Mouse (Mus musculus) B cell, adult 2 months (primary cell): ENCODE measurements at regions not wholly inside any gene's neighbourhood (a gene's known extent, or its start where the extent isn't known, plus 50 kb on each side); places are given as distances from the start of the nearest gene placed in this dataset.

Experiments used
- DNase-seq, 2 experiments: peaks; one replicate each; pipeline ENCODE4 v3.0.0; 2022

DNA sequence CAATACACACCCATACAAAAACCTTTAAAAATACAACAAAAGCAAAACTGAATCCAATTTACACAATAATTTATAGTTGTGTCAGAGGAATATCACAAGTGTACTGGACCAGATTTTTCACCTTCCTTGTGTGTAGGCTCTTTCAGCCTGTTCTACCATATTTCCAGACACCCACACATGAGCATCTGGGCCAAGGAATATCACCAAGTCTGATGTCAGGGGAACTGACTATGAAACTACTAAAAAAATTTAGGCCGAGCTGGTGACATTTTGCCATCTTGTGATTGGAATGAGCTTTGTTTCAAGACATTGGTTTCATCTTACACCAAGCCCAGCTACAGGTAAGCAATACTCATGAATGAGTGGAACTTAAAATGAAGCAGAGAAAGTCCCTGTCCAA is 234.9 kb upstream of the Emcn start:
- DNase-seq = no peak

DNA sequence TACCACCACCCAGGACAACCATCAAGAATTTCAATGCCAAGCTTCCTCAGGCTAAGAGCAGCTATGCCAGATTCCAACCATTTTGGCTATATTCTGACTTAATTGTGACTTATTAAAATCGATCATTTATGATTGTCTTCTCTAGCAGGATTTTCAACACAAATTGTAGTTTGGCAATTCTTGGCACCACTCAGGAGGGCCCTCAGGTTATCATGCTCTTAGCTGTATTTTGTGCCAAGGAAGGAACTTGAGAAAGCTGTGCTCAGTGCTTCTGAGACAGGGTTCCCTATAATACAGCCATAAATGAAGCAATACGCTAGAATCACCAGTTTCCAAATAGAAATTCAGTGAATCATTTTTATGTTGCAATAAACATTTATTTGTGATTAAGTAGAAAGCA is 232.7 kb upstream of the Emcn start:
- DNase-seq = no peak

DNA sequence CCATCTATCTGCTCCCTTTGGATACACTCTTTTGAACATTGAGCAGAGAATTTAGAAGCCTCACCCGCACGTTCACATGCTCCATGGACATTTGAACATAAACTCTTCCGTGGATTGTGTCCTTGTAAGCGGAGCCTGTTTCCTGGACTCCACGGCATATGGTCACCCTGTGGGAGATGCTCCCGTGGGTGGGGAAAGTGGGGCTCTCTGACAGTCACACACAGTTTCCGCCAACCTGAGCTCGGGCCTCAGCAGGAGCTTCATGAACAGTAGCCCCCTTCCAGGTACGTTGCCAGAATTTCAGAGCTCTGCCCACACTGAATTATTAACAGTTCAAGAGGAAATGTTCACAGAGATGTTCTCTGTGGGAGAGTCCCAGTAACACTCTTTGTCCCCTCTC is 231.1 kb upstream of the Emcn start:
- DNase-seq = no peak

DNA sequence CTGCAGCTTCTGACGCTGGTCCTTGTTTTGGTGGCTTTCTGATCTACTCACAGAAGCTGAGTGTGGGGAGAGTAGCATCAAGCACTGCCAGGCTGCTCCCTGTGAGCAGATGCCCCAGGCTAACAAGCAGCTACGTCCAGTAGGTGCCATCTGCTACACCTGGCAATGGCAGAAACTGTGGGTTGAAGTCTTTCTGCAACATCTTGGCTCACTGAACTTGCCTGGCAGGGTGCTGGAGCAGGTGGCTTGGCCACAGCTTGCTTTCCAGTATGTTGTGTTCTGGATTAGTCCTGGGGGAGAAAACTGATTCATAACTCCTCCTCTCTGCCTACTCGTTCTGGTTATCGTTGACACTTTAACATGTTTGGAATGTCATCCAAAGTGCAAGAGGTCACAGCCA is 230.4 kb upstream of the Emcn start:
- DNase-seq = no peak

DNA sequence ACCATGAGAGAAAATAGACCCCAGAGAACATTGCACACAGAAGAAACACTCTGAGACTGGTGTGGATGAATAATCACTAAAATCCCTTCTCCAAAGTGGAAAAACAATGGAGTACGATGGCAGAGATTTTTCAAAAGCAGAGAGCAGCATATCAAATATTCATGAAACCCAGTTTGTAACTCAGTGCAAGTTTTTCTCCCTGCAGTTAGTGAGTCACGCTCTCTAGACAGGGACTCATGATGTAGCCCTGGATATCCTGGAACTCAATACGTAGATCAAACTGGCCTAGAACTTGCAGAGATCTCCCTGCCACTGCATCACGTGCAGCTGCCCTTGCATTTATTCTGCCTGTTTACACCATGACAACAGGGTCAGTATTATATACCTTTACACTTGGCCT is 210.9 kb upstream of the Emcn start:
- DNase-seq = no peak

DNA sequence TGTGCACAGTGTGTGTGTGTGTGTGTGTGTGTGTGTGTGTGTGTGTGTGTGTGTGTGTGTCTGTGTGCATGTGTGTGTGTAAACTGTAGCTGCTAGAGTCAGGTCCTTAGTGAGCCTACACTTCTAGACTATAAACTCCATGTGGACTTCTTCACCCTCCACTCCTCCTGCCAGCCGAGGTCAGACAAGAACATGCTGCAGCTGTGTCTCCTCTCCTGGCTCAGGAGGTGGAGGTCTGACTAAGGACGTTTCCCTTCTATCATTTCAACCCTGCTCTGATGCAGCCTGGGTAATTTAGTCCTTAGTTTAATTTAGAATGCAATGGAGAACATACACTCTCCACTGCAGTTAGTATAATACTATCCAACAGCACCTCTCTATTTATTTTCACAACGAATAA is 198.8 kb upstream of the Emcn start:
- no peak for DNase-seq

DNA sequence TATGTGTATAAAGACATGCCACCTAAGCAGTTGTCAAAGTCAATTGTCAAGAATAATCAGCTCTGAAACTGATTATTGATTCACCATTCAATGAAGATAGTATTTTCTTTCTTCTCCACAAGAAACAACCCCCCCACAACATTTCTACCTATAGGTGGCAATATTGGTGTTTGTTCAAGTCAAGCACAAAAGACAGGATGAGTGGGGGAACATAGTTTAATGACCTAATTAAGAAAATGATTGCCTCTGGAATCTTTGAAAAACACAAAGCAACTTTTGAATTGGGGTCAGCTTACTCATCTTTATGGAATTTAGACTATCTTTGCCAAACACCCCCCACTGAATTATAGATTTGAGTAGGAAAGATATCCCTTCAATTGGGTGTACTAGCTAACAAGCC is 194.8 kb upstream of the Emcn start:
- DNase-seq = no peak

DNA sequence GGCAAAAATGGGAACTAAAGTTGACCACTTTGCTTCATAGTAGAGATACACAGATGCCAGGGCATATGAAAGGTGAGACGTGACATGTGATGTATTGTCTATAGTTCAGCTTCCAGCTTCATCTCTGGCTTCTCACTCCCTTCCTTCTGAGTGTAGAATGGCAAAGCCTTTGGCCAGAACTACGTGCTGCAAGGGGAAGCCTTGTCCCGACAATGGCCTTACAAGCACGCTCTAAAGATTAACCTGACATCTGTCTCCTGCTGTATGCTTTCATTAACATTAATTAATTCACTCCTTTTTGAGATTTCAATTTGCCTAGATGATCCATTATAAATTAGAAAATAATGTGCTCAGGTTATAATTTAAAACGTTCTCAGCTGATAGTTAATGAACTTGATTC is 193.5 kb upstream of the Emcn start:
- no peak for DNase-seq

DNA sequence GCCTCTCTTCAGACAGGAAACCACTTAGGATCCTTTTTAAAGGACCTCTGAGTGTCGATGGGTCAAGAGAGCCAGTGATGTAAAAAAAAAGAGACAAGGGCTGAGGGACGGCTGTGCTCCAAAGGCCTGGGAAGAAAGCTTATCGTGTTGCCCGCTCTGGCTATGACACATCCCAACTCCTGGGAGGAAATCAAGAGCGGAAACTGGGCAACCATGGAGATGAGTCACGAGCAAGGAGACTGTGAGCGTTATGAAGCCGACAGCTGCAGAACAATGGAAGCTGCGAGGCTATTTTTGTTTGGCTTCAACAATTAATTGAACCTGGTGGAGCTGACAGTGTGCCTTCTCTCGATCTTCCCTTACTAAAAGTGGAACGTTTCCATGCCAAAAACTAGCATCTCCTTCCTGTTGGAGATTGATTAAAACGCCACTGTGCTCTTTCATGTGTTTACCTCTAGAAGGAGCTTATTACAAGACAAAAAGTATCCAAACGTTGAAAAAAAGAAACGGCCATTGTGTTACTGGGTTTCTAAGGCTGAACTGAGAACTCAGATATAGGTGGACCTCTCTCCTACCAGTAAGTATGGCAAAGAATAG is 190.4 kb upstream of the Emcn start:
- DNase-seq = no peak

DNA sequence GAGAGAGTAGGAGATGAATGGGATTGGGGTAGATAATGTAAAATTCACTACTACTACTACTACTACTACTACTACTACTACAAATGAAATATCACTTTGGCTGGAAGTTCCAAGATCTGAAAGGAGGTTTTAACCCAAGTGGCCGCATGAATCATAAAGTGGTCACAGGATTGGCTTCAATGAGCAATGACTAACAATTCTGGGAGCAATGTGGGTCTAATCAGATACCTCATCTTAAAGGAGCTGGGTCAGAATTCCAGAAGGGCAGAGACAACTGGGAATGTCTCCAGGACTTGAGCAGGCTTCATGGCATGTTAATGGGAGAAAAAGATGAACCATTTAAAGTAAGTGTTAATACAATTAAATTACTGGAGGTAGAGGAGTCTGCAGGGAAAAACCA is 189.4 kb upstream of the Emcn start:
- DNase-seq = no peak

DNA sequence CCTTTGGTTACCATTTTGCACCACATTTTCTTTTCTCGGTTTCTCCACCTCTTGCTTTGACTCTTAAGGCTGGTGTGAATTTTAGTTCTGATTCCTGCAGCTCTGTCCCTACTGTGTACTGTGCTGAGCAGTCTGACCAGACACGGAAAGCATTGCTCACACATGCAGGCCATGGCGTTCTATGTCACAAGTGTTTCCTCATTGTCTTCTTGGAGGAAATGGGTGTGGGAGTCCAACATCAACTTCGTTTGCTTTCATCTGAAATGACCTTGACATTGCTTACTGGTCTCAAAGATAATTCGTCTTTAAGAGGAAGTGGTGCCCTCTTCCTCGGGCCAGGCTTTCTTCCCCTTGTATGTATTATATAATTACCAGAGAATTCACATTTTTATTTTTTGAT is 187.6 kb upstream of the Emcn start:
- DNase-seq = no peak

DNA sequence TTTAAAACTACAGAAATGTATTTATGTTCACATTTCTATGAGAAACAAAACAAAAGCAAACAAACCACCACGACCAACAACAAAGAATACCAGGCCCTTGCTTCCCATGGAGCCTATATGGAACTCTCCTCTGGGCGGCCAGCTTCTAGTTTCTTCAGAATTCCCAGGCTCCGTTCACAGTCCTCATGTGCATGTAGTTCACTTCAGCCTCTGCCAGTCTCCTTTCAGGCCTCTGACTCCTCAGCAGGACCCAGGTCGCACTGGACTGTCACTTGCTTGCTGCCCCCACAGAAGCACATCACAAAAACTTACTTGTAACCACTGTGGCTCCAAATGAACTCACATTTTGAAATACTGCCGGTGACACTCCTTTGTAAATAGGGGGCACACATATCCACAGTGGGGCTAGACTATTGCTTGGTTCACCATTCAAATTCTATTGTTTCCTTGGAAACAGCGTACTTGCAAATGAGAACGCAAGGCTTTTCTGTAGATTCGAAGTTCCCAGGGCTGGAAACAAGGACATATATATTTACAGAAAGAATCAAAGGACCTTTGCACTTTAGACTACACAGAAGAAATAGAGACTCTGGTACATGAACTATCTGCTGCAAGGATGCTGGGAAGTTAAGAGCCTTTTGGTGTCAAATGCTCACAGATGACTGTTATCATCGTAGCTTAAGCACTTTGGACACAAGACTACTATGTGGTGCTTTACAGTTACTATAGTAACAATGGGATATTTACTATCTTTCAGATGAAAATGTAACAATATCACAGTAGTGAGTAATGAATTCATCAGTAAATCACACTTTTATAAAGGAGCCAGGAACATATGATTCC is 186.4 kb upstream of the Emcn start:
- DNase-seq = no peak

DNA sequence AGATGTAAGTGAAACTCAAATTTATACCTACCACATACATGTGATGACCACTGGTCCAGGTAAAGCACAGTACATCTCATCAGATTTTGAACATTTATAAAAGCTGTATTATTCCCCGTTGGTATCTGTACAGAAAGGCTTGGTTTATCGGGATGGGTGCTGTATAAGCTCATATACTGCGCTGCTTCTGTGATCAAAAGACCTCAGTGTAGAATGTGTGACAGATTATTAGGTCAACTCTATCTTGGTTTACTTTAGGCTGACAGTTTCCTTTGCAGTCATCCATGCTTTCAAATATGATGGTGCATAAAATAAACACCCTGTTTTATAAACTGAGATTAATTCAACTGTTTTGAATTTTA is 185.8 kb upstream of the Emcn start:
- DNase-seq = no peak

DNA sequence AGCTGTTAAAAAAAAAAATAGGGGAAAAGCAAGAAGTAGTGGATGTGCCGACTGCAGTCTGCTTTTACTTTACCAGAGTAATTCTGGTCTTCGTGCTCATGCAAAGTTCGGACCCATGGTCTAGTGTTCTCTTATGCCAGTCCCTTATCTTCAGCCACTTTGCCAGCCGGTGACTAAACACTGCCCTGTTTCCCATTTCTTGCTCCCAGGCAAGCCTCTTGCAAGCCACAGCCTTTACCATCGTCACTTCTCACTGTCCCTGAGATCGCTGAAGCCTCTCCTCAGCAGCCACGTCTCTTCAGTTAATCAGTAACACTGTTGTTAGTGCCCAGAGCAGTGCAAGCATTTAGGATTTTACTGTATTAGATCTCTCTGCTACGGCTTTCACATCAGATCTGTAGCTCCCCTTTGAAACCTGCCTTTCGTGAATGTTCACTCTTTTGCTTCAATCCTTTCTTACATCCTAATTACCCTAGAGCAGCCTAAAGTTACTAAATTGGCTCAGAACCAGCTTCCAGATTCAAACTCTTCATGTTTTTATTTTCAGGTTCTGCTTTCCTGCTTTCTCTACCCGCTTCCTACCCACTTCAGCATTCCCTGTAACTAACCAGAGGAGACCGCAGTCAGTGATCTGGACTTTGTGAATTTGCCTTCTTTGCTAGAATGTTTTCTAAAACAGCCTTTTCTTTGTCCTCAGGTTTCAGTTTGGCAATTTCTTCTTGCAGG is 184.5 kb upstream of the Emcn start:
- DNase-seq = no peak

DNA sequence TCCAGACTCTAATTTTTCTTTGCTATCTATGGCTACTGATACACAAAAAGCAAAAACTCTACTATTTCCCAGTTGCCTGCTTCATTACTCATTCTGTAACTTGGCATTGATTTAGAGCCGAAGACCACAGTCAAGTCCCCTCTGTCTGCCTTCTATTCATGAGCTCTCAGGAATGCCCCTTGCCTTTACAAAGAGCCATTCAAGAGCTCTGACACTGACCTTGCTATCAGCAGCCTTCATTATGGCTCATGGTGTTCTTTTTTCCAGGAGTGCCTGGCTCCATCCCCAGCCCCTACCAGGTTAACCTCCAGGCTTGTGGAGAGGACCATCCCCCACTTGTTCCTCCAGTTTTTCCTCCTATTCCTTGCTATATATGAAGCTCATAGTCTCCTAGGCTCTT is 151.8 kb upstream of the Emcn start:
- DNase-seq = no peak

DNA sequence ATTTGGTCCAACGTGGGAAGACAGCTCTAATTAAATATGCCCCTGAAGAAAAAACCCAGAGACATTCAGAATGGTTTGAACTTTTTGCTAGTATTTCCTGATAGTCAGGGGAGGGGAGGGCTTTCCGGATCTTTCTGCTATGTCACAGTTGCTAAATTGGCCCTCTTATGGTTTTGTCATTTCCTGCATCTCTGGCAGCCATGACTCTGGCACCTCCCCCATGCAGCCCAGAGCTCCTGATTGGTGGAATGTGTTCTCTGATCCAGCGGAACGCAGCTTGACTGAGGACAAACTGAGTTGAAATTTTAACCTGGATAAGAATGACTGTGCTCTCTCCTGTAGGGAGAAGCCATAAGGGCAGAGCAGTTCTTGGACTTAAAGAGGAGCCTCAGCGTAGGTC is 150.4 kb upstream of the Emcn start:
- DNase-seq = no peak

DNA sequence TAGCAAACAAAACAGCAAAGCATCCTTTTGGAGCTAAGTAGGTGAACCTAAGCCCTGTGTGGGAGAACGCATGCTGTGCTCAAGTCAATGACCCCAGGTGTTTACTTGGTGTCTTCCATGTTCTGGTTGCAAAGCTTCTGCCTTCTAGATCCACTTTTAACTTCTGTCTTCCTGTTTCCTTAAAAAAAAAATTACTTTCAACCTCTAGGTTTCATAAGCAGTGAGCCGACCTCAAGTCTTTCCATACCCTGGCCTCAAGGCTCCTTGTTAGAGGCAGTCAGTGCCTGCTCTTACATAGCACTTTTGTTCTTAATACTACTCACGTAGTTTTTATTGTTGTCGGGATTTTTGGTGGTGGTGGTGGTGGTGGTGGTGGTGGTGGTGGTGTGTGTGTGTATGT is 149.9 kb upstream of the Emcn start:
- DNase-seq = no peak

DNA sequence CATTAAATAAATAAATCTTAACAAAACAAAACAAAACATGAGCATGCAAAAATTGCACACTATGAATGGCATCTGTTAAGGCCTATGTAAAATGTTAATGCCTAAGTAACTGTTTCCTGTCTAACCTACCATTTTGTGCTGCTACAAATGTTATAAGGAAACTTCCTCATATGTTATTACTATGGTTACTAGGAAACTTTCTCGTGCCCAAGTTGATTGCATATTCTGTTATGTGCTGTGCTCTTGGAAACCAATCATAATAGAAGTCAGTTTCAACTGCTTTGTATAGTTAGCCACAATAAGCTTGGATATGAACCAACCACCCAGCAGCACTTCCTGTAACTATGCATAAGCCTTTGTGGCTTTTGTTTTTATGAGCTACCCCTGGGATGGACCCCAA is 147.0 kb upstream of the Emcn start:
- DNase-seq = no peak

DNA sequence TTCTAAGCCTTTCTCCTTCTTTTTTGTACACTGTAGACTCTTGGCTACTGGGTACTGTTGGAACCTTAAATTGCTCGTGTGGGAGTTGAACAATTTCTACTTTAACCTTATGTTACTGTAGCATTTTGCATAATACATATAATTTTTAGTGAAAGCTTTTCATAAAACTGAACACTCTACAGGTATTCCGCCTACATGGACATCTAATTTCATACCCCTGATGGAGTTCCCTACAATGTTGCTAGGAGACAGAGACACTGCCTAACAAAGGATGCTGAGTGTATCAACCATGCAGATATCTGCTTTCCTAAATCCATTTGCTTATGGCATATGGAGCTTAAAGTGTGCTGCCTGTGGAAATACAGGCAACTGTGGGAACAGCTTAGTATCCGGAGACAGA is 129.2 kb upstream of the Emcn start:
- no peak for DNase-seq

DNA sequence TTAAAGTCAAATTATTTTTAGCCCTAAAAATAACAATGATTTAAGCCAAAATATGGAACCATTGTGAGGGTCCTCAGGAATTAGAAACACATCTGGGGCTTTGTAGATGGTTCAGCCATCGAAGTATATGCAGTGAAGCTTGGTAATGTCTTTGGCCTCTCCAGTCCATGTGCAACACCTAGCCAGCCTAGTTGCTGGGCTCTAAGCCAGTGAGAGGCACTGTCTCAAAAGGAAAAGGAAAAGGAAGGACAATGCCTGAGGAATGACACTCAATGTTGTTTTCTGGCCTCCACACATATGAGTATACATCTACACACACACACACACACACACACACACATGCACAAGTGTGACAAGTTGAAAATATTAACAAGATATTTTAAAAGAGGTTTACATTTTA is 124.8 kb upstream of the Emcn start:
- no peak for DNase-seq

DNA sequence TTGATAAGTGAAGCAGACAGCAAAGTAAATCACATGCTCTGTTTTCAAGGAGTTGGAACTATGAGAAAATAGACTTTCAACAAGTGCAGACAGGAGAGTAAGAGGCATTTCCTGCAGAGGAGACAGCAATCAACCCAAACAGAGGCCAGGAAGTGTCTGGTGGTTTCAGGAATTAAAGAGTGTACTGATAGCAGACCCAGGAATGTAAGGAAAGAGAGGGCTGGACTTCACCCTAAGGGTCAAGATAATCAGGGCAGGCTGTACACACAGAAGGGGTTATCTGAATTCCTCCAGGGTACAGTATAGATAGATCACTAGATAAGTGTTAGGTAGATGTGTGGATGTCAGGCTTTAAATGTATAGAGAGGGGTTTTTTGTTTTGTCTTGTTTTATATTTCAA is 123.6 kb upstream of the Emcn start:
- no peak for DNase-seq

DNA sequence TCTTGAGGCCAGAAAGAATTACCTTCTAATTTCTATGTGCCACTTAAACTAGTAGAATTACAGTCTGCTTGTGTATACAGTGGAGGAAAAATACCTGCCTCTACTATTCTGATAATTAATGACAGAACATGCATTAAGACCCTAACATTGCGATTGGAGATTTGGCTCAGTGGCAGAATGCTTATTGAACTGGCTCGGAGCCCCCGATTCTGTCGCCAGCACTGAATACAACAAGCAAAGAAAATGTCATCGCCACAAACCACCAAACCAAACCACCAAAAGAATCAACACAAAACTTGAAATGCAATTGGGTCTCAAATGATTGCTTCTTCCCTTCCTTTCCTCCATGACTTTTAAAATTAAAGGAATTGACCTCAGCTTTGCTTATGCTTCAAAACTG is 122.9 kb upstream of the Emcn start:
- no peak for DNase-seq

DNA sequence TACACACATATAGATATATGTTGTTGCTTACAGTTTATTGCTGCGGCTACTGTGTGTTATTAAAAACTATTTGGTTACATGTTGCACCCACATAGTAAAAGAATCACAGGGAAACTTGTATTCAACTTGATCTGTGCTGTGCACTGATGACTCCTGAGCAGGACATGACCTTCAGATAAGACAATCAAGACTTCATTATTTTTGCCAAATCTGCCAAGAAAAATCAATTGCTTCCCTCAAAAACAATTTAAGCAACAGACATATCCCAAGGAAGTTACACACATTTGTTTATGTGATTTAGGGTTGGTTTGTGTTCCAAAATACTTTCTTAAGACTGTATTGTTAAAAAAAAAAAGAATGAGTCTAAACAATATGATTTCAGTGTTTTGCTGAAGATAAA is 114.7 kb upstream of the Emcn start:
- no peak for DNase-seq

DNA sequence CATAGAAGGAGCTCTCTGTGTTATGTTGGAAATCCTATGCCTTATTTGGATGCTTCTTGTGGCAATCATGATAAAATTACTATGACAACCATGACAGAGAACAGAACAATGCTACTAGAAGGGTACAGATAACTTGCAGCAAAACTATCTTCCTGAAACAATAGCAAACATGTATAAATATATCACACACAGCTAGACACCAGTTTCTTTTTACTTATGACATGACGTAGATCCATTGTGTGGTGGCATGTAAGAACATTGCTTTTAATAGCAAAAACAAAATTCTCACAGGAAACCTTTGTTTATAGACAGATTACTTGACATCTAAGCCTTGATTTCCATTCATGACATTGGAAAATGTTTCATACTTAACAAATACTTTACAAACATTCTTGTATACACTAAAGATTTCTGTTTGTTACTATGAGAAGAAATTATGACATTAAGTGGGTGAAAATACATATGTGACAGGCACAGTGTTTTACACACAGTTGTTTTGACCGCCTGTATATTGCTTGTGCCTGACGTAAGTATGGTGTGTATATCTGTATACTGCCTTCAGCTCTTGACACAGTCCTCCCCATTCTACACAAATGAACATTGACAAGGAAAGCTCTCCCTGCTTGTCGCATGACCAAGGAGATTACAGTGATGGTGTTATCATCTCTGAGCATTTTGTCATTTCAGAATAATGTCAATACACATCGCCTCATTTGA is 113.6 kb upstream of the Emcn start:
- no peak for DNase-seq
